Mouse (Mus musculus) gastrocnemius, postnatal 10 days (tissue): ENCODE data around the gene Nelfcd. TPM values are rescaled to one million over a fixed set of nuclear protein-coding genes. Genes with fewer than 3 reads are reported as not detected.

ENCODE experiments used
- DNase-seq: peaks from one replicate; pipeline ENCODE4 v3.0.0; 2021; ENCODE audit warnings: mixed read lengths
- total RNA-seq, 2 experiments: library from RNA; stranded (reverse); gene quantifications; 2 replicates each; pipeline ENCODE4 v1.2.3; 2021

Gene Nelfcd
- total RNA-seq, 2 experiments from 2014 or later: 37.3 to 39.1 TPM

GRCm38 (mm10) chr2:174472818-174473549 is 57.4 kb downstream of the Nelfcd start, which contains the start of gene Prelid3b:
Gene Prelid3b (minus strand): TSS chr2:174473081.
- DNase-seq: peak; percentile 100

DNA sequence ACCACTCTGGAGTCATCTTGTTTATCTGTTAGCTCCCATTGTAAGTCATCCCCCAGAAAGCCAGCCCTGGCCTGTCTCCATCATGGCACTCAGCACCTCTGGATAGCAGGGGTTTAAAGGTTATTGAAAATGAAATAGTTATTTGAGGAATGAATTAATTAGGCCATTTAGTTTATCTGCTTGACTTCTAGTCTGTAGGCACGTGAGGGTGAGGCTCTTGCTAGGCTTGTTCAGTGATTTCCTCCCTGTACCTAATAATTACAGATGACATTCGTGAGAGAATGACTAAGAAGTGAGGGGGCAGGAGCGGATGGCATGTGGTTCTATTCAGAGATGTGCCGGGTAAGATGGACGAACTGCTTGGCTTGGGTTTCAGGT is 57.9 kb downstream of the Nelfcd start:
- DNase-seq: no peak

Other genes with a start within 250 kb of the Nelfcd start
- gene Gnas, start 131.5 kb upstream of the Nelfcd start, total RNA-seq: 1,000 to 10,000 TPM; 2,149 to 2,299 TPM
- 1 to 10 TPM; 3.5 to 4.2 TPM for gene Gm20721, start 69.1 kb upstream of the Nelfcd start, total RNA-seq
- 10 to 100 TPM; 50.7 to 73.8 TPM for gene Ctsz, start 23.2 kb downstream of the Nelfcd start, total RNA-seq
- under 1 TPM in 1 of 2 experiments, not detected in 1; 0.43 TPM for gene Tubb1, start 34.9 kb downstream of the Nelfcd start, total RNA-seq
- gene Atp5e, start 48.3 kb downstream of the Nelfcd start, total RNA-seq: 1,000 to 10,000 TPM in 1 of 2 experiments, 100 to 1,000 TPM in 1; 862 to 1,143 TPM
- 10 to 100 TPM; 55.8 to 56.1 TPM for gene Prelid3b, start 57.3 kb downstream of the Nelfcd start, total RNA-seq
- gene Zfp831, start 227.7 kb downstream of the Nelfcd start, total RNA-seq: under 1 TPM; 0.05 to 0.07 TPM